Mouse (Mus musculus) spleen, embryonic (tissue): ENCODE data around the gene Mpig6b.

Experiments used
- CTCF ChIA-PET: fragments of 350-600 bp; sonication (Branson Sonifier 250); formaldehyde crosslinking; loops from one replicate; lab custom pipeline; 2022; lab: Charles Lee

The Mpig6b gene

GRCm38 (mm10) chr17:35021842-35022477 lies 44.0 kb downstream of the Mpig6b start:
- CTCF ChIA-PET = interaction anchor here (0.5 to 2.4 kb wide), 4 partner anchors 18 to 37 kb away, joined by 3 to 16 read pairs (median 6); partner anchors contain the start of gene Ddah2

GRCm38 (mm10) chr17:35021163-35021808 lies 44.7 kb downstream of the Mpig6b start:
- CTCF ChIA-PET = interaction anchor here (0.6 to 2.4 kb wide), 2 partner anchors 35 to 38 kb away, joined by 8 to 16 read pairs; partner anchors contain the start of gene Ddah2

GRCm38 (mm10) chr17:35020551-35020950 lies 45.4 kb downstream of the Mpig6b start:
- CTCF ChIA-PET = interaction anchor here (0.5 to 2.4 kb wide), 2 partner anchors 27 to 39 kb away, joined by 9 to 16 read pairs; partner anchors contain the start of gene Ddah2

GRCm38 (mm10) chr17:35019894-35020293 lies 46.1 kb downstream of the Mpig6b start:
- CTCF ChIA-PET = interaction anchor here (0.5 to 2.4 kb wide), 2 partner anchors 27 to 39 kb away, joined by 9 to 16 read pairs; partner anchors contain the start of gene Ddah2

GRCm38 (mm10) chr17:35018171-35018570 lies 47.8 kb downstream of the Mpig6b start:
- CTCF ChIA-PET = interaction anchor here (0.6 kb wide), 1 partner anchor 25 kb away, joined by 4 read pairs; no protein-coding TSS in a partner anchor

GRCm38 (mm10) chr17:35017706-35018030 lies 48.3 kb downstream of the Mpig6b start:
- CTCF ChIA-PET = no interaction called here

GRCm38 (mm10) chr17:35016791-35017705 lies 48.9 kb downstream of the Mpig6b start:
- CTCF ChIA-PET = no interaction called here

- CTCF ChIA-PET = interaction anchor here (0.6 kb wide), 1 partner anchor 728 kb away, joined by 5 read pairs; no protein-coding TSS in a partner anchor
These were observed 49.6 kb downstream of the Mpig6b start, which contains the start of gene Vwa7 for GRCm38 (mm10) chr17:35016376-35016775. Vwa7 (plus strand) TSS chr17:35016579.

- CTCF ChIA-PET = interaction anchor here (0.5 kb wide), 1 partner anchor 602 kb away, joined by 3 read pairs; no protein-coding TSS in a partner anchor
These were observed 50.7 kb downstream of the Mpig6b start for GRCm38 (mm10) chr17:35015296-35015695.

- CTCF ChIA-PET = no interaction called here
These were observed 52.8 kb downstream of the Mpig6b start for GRCm38 (mm10) chr17:35013221-35013620.
